Mouse (Mus musculus) bone marrow, adult 2 months (tissue): ENCODE data around the gene Ska2.

Experiments
- CTCF ChIP-seq: fragments of 200-500 bp; IDR thresholded peaks from 2 replicates; pipeline ENCODE4 v1.5.1; 2011; ENCODE audit warnings: low read length, control low read depth; ENCODE audit not compliant: control insufficient read depth, insufficient read depth
- POLR2A ChIP-seq: fragments of 200-500 bp; IDR thresholded peaks from 2 replicates; pipeline ENCODE4 v1.6.1; 2011; ENCODE audit warnings: low read depth, mild to moderate bottlenecking, control low read depth, low read length, borderline replicate concordance; ENCODE audit not compliant: control insufficient read depth

DNA sequence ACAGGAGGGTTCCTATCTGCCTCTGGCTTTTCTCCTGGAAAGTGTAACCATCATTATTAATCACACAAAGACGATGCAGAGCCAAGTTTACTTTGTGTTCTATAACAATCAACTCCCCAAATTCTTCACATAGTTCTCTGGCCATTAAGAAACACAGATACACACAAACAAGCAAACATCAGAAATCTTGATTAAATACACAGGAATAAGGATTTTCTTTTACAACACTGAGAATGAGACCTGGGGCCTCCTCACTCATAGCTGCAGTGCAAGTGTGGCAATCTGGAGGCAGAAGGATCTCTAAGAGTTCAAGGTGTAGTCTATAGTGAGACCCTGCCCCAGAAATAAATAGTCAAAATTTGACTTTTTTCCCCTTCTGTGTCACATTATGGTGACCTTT lies 25.3 kb upstream of the Ska2 start:
- TF ChIP-seq CTCF (no peak), POLR2A (no peak)
